Mouse (Mus musculus) frontal cortex, postnatal 36 days (tissue): ENCODE measurements around the gene Olfr483.

Experiments used
- DNase-seq, 2 experiments: peaks; one replicate each; pipeline ENCODE4 v3.0.0; 2022; ENCODE audit warnings: low spot score in 2 of 2

Gene Olfr483

DNA sequence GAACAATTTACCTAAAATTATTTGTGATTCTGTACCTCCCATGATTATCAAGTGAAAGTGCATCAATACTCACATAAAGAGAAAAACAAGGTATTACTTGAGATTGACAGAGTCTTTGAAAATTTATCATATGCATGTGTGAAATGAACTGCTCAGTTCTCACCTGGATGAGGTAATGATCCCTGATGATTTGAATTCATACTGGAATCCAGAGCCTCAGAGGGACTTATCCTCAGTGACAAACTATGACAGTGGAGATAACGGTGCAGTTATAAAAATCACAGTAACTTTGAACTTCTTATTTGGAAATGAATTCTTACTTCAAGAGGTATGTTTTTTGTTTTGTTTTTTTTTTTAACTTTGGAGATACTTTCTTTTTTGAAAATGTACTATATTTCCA lies at the start of gene Olfr483:
Olfr483 (plus strand) TSS at position 301 of the 400 bp plus-strand sequence.
- DNase-seq: no peak

- DNase-seq: no peak
These were observed 33.4 kb upstream of the Olfr483 start, which contains the start of gene Olfr480 for GRCm38 (mm10) chr7:108067246-108067645. Olfr480 (minus strand) TSS chr7:108067346.

DNA sequence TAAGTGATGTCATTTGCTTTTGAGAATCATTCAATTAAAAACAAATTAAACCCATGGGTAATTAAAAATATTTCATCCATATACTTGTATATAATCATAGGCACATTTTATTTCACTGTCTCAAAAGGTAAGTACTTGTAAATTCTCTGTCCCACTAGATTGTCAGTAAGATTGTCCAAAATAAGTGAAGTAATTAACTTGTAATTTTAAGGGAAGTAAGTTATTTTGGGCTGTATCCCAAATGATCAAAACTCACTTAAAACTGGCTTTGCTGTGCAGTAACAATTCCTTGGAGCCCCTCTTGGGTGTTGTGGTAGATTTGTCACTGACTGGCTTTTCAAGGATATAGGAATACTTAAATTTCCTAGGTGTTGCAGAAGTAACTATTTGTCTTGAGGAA lies 21.1 kb upstream of the Olfr483 start, which contains the start of gene Olfr481:
Olfr481 (plus strand) TSS at position 301 of the 400 bp plus-strand sequence.
- no peak for DNase-seq

GRCm38 (mm10) chr7:108097486-108097885 lies 3.2 kb upstream of the Olfr483 start, which contains the start of gene Olfr482:
Olfr482 (minus strand) TSS chr7:108097586.
- no peak for DNase-seq

GRCm38 (mm10) chr7:108120681-108121080 lies 20.0 kb downstream of the Olfr483 start:
- DNase-seq: no peak

DNA sequence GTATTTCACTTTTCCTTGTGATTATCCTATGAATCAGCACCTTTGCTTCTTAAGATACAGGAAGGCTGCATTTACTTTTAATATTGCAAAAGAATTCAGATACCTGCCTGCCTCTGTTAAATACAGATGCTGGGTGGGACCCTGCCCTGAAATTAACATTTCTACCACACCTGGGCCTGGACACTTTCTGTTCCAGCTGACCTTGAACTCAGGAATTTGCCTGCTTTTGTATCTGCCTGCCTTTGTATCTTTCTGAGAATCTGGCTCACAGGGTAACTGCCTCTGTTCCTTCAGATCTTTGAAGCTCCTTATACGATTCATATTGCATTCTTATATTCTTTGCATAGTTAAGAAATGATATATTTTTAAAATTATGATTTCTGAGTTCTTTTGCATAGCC lies 20.8 kb downstream of the Olfr483 start:
- DNase-seq: no peak

DNA sequence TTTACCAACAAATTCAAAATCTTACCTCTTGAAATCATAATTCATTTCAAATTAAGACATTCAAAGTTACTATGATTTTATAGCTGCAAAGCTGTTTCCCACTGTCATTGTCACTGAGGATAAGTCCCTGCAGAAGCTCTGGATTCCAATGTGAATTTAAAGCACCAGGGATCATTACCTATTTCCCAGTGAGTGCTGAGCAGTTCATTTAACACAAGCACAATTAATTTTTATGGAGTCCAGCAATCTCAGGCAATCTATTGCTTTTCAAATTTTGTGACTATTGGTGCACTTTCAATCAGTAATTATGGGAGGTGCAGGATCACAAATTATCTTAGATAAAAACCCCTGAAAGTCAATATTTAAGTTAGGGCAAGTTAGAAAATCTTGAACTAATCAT lies 26.7 kb downstream of the Olfr483 start, which contains the start of gene Olfr484:
Olfr484 (minus strand) TSS at position 101 of the 400 bp plus-strand sequence.
- no peak for DNase-seq
